Mouse (Mus musculus) bone marrow, adult 2 months (tissue): ENCODE results near the gene Inpp4a.

Experiments
- CTCF ChIP-seq: fragments of 200-500 bp; IDR thresholded peaks from 2 replicates; pipeline ENCODE4 v1.5.1; 2011; ENCODE audit warnings: low read length, control low read depth; ENCODE audit not compliant: control insufficient read depth, insufficient read depth
- POLR2A ChIP-seq: fragments of 200-500 bp; IDR thresholded peaks from 2 replicates; pipeline ENCODE4 v1.6.1; 2011; ENCODE audit warnings: low read depth, mild to moderate bottlenecking, control low read depth, low read length, borderline replicate concordance; ENCODE audit not compliant: control insufficient read depth

- TF ChIP-seq CTCF (no peak), POLR2A (no peak)
Observed at GRCm38 (mm10) chr1:37353456-37353855, 53.8 kb downstream of the Inpp4a start.
